Mouse (Mus musculus) B cell, adult 62 days (primary cell): ENCODE results near the gene Htr3b. TPM values are rescaled to one million over a fixed set of nuclear protein-coding genes. Genes with fewer than 3 reads are reported as not detected.

ENCODE experiments used
- total RNA-seq: library from RNA; stranded (reverse); gene quantifications from 4 replicates; pipeline ENCODE4 v1.2.4, GENCODE M21; 2023

Htr3b gene
- total RNA-seq, result not detected in 4 replicates

DNA sequence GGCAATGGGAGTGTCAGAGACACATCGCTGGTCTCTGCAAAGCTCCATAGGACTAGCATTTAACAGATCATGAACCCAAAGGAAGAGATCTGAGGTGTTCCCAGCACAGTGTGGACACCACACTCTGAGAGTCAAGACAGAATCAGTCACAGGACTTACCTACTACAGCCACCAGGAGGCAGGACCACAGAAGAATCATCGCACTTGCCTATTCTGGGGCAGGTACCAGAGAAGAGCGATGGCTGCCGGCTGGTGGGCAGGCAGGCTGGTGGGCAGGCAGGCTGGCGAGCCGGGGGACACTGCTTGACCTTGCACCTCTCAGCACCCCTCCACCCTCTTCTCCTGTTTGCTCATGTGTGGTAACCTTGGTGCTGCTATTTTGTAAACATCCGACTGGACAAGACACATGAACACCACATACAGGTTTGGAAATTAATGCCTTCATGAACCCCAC, at the start of gene Htr3b:
TSS of gene Htr3b (minus strand) at position 404 of the 454 bp plus-strand sequence.

DNA sequence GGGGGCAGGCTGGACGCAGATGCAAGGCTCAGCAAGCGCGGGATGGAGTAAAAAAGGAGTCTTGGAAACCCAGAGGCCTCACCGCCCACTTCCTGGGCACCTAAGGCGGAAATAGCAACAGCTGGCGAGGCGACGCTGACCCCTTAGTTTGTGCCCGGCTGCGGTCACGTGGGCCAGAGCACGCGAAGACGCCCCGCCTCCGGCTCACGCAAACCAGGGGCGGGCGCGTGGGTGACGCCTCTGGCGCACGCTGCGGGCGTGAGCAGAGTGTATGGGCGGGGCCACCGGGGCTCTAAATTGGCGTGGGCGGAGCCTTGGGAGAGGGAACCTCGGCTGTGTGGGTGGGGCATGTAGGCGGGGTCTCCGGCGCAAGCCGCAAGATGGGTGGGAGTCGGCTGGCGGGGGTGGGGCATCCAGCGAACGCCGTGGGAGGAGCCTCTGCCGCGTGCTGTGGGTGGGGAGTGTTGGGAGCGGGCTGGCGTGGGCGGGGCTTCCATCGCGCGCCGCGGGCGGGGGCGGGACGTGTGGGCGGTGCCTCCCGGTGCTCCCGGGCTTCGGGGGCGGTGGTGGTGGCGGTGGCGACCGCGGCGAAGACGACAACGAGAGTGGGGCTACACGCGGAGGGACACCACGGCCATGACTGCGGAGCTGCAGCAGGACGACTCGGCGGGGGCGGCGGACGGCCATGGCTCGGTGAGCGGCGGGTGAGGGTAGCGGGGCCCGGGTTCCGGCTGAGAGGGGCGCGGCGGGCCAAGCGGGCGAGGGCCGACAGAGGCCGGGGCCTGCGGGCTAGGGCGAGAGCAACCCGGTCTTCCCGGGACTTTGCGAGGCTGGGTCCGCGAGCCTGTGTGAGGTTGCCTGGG, 20.3 kb upstream of the Htr3b start, which contains the start of gene Usp28:
TSS of gene Usp28 (plus strand) at position 531 of the 863 bp plus-strand sequence.

DNA sequence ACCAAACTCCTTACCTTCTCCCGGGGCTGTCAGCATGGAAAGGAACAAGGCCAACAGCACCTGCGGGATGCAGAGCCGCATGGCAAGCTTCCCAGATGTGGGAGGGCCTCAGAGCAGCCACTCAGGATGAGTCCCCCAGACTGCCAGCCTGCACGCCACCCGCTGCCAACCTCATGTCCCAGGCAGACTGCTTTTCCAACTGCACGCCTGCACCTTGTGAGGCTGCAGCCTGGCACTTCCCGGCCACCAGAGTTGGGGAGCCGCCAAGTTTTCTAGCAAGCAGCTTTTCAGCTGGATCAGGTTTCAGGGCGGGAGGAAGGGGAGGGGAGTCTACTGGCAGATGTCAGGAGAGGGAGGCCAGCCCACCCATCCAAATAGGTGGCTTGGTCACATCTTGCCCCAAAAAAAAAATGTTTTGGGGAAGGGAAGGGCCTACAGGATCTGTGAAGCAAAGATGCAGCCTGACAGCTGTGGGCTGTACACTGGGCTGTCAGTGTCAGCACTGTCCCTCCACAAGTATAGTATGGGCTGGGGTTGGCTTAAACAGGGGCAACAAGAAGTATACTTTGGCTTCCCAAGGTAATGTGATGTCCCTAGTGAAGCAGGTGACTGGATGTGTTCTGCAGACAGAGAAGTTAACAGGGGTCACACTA, 53.8 kb downstream of the Htr3b start, which contains the start of gene Htr3a:
TSS of gene Htr3a (minus strand) at position 215 of the 653 bp plus-strand sequence.

Other genes starting within 250 kb of the Htr3b start
- 0.22 TPM in 1 of 4 replicates, not detected in the others for gene Zbtb16, start 128.8 kb downstream of the Htr3b start, total RNA-seq
- gene Htr3a, start 53.9 kb downstream of the Htr3b start, total RNA-seq, result not detected in 4 replicates
- gene Usp28, start 20.4 kb upstream of the Htr3b start, total RNA-seq, result 40.3 to 56.2 TPM (median 44.4 TPM) in 4 replicates
- 41.8 to 47.2 TPM (median 45.3 TPM) in 4 replicates for gene Zw10, start 90.6 kb upstream of the Htr3b start, total RNA-seq
- not detected in 4 replicates for gene Tmprss5, start 116.3 kb upstream of the Htr3b start, total RNA-seq